ENCODE assay signal across 8 mouse cellular contexts in the genomic region with DNA sequence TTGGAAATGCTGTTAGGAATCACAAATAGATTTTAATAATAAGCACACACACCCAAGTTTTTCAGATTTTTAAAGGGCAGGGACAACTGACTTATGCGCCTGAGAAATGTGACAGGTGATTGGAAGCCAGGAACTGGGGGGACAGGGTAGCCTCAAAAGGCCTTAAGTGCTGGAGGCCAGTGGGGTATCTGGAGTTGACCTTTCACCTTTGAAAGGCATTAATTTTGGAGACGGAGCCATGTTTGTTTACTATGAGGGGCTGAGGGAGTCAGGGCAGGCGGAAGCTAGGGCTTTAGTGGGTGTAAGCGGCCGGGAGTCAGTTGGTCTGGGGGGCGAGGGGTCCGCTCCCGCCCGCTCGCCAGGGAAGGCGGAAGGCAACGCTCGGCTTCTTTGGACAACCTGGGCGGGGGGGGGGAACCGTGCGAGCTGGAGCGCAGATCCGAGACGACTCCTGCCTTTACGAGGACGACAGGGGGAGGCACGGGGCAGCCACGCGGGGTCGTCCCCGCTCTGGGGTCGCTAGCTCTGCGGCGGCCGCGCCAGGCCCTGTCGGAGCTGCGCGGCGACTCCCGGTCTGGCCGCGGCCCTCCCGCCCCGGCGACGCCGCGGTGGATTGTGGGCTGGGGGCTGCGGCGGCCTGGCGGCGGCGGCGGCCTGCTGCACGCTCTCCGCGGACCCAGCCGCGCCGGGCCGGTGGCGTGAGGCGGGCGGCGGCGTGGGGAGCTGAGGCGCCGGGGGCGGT. TPM values are rescaled to one million over a fixed set of nuclear protein-coding genes. Genes with fewer than 3 reads are reported as not detected.
DNase-seq lines count a peak whose midpoint lies in the region; ATAC-seq and TF ChIP-seq lines count a peak whose summit lies in the region.

No protein-coding gene starts in this region.

- no peaks in the 10 kb centered on the region for H3K36me3 ChIP-seq in hindbrain, embryonic 10.5 days
- H3K36me3 ChIP-seq in liver, adult 2 months (ENCODE audit: control insufficient read depth, insufficient read depth, low read length): no peaks in the 10 kb centered on the region

- ATAC-seq in erythroblast, adult 5-6 weeks (replicated peaks; ENCODE audit: low FRiP score, poor library complexity, severe bottlenecking): peak; percentile 60
- ATAC-seq in monocyte, adult 5-6 weeks (replicated peaks; ENCODE audit: insufficient number of reproducible peaks, low FRiP score, low TSS enrichment, poor library complexity, severe bottlenecking): peak; percentile 37; the same call in 1 of the 2 replicates

- peaks cover 22% of the 10 kb centered on the region for H3K4me1 ChIP-seq in hindbrain, embryonic 10.5 days (replicated peaks)
- peaks cover 18% of the 10 kb centered on the region for H3K4me1 ChIP-seq in liver, adult 2 months (ENCODE audit: control insufficient read depth, insufficient read depth, low read length)

- no peaks in the 10 kb centered on the region for H3K27me3 ChIP-seq in hindbrain, embryonic 10.5 days (ENCODE audit: insufficient read depth, poor library complexity, severe bottlenecking)
- H3K27me3 ChIP-seq in liver, adult 2 months (ENCODE audit: control insufficient read depth, insufficient read depth, low read length): no peaks in the 10 kb centered on the region

- H3K4me3 ChIP-seq in hindbrain, embryonic 10.5 days: peak overlapping the region; percentile 90
- peak overlapping the region; percentile 90 for H3K4me3 ChIP-seq in liver, adult 2 months (ENCODE audit: insufficient read depth, low read depth, low read length)

- peak; percentile 54; the same call in 1 of the 2 replicates for TF ChIP-seq POLR2A in liver, adult 2 months (IDR thresholded peaks at IDR 0.05; ENCODE audit: extremely low read depth, insufficient read depth, low read length)

- WGBS in hindbrain, embryonic 10.5 days: under 1% methylated on average over 65 of the region's 65 CpGs
- under 1% methylated on average over 64 of the region's 65 CpGs for WGBS in liver, adult 2 months

- peak; percentile 24 for DNase-seq in gastrocnemius, adult 18-20 months (ENCODE audit: low spot score)
- DNase-seq in gastrocnemius, postnatal 25 days: no peak
- DNase-seq in R1 (ENCODE audit: low read depth, low spot score): peak; percentile 69
- DNase-seq in hindbrain, embryonic 10.5 days (ENCODE audit: low spot score): peak; percentile 79
- DNase-seq in liver, adult 2 months (ENCODE audit: extremely low read depth, low read depth, low spot score): no peak
- DNase-seq in testis, postnatal 14 days (ENCODE audit: low spot score): peak; percentile 64

- no peaks in the 10 kb centered on the region for H3K9me3 ChIP-seq in hindbrain, embryonic 10.5 days

- no peak for TF ChIP-seq CTCF in liver, adult 2 months (IDR thresholded peaks at IDR 0.05; ENCODE audit: low read depth, low read length)

- H3K27ac ChIP-seq in hindbrain, embryonic 10.5 days: peak overlapping the region; percentile 99
- peak overlapping the region; percentile 95 for H3K27ac ChIP-seq in liver, adult 2 months (replicated peaks; ENCODE audit: insufficient read depth, low read depth, low read length)

- H3K79me2 ChIP-seq in liver, adult 2 months (ENCODE audit: control insufficient read depth, insufficient read depth, low read length): peaks cover 9% of the 10 kb centered on the region; the same call in 1 of the 2 replicates

- H3K9ac ChIP-seq in liver, adult 2 months (ENCODE audit: low read depth, low read length): peak overlapping the region; percentile 99

RNA-seq across cellular contexts. Expression of a gene that starts 0.6 kb away (rescaled TPM):
- total RNA-seq in gastrocnemius, adult 18-20 months (2021): 10 to 100 TPM; 19.9 to 21.0 TPM
- 10 to 100 TPM; 17.7 TPM for total RNA-seq in gastrocnemius, postnatal 25 days (2021)
- 18.0 and 22.7 TPM in 2 replicates for total RNA-seq in erythroblast, adult 5-6 weeks (2015; ENCODE audit: low replicate concordance)
- 19.5 and 23.4 TPM in 2 replicates for total RNA-seq in erythroblast, adult 5-6 weeks (2017; ENCODE audit: low replicate concordance)
- 9.8 and 10.1 TPM in 2 replicates for polyA plus RNA-seq in hindbrain, embryonic 10.5 days (2016; fragmentation: Nextera tagmentation; extraction: Ambion mirVana)
- 37.4 and 39.7 TPM in 2 replicates for total RNA-seq in liver, adult 2 months (2014; rRNA removed)
- 5.6 TPM in 2 replicates for polyA plus RNA-seq in liver, adult 2 months (2012; rRNA removed)
- 93.6 to 161 TPM (median 107 TPM) in 3 replicates for total RNA-seq in monocyte, adult 5-6 weeks (2017)

Comparison
In these comparisons a context has a peak if more than half of its experiments do, and no peak if none do; other contexts are left out.
1. DNase-seq: peak in gastrocnemius, adult 18-20 months (single experiment), R1 (single experiment), hindbrain, embryonic 10.5 days (single experiment) and testis, postnatal 14 days (single experiment); none in gastrocnemius, postnatal 25 days (single experiment) and liver, adult 2 months (single experiment).